Mouse (Mus musculus) stomach, postnatal 0 days (tissue): Measurements from ENCODE around the gene G6pc3. TPM values are rescaled to one million over a fixed set of nuclear protein-coding genes. Genes with fewer than 3 reads are reported as not detected.
A peak's percentile ranks its signal among the peaks of the same experiment; 100 is the strongest.

Experiments
- ATAC-seq: fragments of 200-750 bp; cut with Nextera tagmentation; 2 replicates; pipeline ENCODE4 v1.8.0; 2017; ENCODE audit not compliant: low FRiP score, low TSS enrichment
- DNase-seq: peaks from one replicate; pipeline ENCODE4 v3.0.0-alpha.2; 2016; ENCODE audit warnings: low spot score
- H3K27ac ChIP-seq: fragments of 300-500 bp; sonication (generic); replicated peaks from 2 replicates; pipeline ENCODE4 v1.5.1; 2014; ENCODE audit warnings: mild to moderate bottlenecking, control low read depth
- H3K27me3 ChIP-seq: fragments of 300-500 bp; sonication (generic); 2 replicates; pipeline ENCODE4 v1.6.1; 2014; ENCODE audit warnings: low read length; ENCODE audit not compliant: control insufficient read depth, insufficient read depth
- H3K36me3 ChIP-seq: fragments of 300-500 bp; sonication (generic); 2 replicates; pipeline ENCODE4 v1.6.1; 2014; ENCODE audit warnings: low read length, mixed read lengths; ENCODE audit not compliant: control insufficient read depth, insufficient read depth
- H3K4me1 ChIP-seq: fragments of 300-500 bp; sonication (generic); replicated peaks from 2 replicates; pipeline ENCODE4 v1.6.1; 2014; ENCODE audit warnings: antibody characterized with exemption; ENCODE audit not compliant: control insufficient read depth, insufficient read depth
- H3K4me2 ChIP-seq: fragments of 300-500 bp; sonication (generic); replicated peaks from 2 replicates; pipeline ENCODE4 v1.6.1; 2014; ENCODE audit warnings: low read depth, mild to moderate bottlenecking, control low read depth, moderate library complexity
- H3K4me3 ChIP-seq: fragments of 300-500 bp; sonication (generic); 2 replicates; pipeline ENCODE4 v1.5.1; 2014; ENCODE audit warnings: low read depth, low read length, control low read depth
- H3K9ac ChIP-seq: fragments of 300-500 bp; sonication (generic); 2 replicates; pipeline ENCODE4 v1.6.1; 2014; ENCODE audit warnings: mild to moderate bottlenecking, low read length, control low read depth, mixed read lengths
- H3K9me3 ChIP-seq: fragments of 300-500 bp; sonication (generic); 2 replicates; pipeline ENCODE4 v1.6.1; 2016; ENCODE audit warnings: low read length; ENCODE audit not compliant: control insufficient read depth
- CTCF ChIP-seq: IDR thresholded peaks from 2 replicates; pipeline ENCODE4 v1.5.1; 2016; ENCODE audit warnings: antibody characterized with exemption, low read depth, mild to moderate bottlenecking, moderate library complexity
- EP300 ChIP-seq: optimal IDR thresholded peaks from 2 replicates; pipeline ENCODE3; 2016; ENCODE audit warnings: antibody characterized with exemption
- WGBS: fragments of 180-500 bp; shearing (Covaris S2); extraction: QIAGEN DNeasy Blood & Tissue Kit; methylation state at CpG from one replicate; pipeline ENCODE4 v1.1.7; 2014; 5-methylcytosine and 5-hydroxymethylcytosine counted together
- polyA plus RNA-seq: library from polyadenylated mRNA; unstranded; fragments of >200 nt; fragmentation: Nextera tagmentation; extraction: Ambion mirVana; gene quantifications from 2 replicates; pipeline ENCODE4 v1.2.1, GENCODE M21; 2015

The G6pc3 gene
- polyA plus RNA-seq, 1 experiment from 2014 or later = 19.4 TPM

DNA sequence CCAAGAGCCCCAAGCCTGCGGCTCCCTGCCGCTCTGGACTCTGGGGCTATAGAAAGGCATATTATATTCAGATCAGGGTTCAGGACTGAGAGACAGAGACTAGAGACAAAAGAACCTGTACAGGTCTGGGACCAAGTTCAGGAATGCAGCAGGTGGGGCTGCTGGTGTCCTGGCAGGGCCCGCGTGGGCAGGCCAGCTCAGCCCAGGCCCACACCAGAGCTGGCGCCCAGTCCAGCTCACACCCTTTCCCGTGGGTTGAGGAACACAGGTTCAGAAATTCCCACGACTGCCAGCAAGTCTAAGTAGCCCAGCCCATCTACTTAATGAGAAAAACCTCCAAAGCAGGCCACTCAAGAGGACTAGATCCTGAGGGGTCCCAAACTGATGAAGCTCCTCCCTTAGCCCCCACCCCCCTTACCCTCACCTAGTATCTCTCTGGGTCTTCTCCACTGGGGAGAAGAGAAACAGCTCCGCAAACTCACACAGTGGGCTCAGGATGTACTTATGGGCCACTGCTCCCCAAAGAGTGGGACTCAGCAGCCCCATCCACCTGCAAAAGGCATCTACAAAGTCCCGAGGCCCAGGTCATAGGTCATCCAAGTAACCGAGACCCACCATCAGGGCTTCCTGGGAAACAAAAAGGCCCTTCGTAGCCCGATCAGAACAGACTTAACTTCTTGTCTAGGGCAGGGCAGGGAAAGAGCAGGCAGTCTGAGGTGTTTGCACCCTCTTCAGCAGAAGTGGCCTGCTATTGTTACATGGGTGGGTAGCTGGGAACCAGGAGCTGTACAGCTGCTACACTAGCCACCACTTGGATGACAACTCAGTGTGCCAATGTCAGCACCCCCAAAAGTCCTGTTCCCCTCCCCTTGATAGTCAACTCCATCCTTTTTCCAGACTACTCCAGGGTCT, 36.9 kb downstream of the G6pc3 start:
- ATAC-seq (no peak), DNase-seq (no peak)
- H3K9me3 ChIP-seq = no peaks in the 10 kb centered on the region
- TF ChIP-seq CTCF (no peak), EP300 (no peak)
- H3K27me3 ChIP-seq = no peaks in the 10 kb centered on the region
- H3K4me3 ChIP-seq = no peak overlapping the region
- 0 out of 2 replicates have a peak, but pooled peaks cover 2% of the 10 kb centered on the region for H3K36me3 ChIP-seq
- no peak overlapping the region for H3K4me2 ChIP-seq
- 68% methylated on average over 12 of the region's 12 CpGs for WGBS
- H3K27ac ChIP-seq = no peak overlapping the region; the same call in 1 of the 2 replicates
- H3K4me1 ChIP-seq = peaks cover 18% of the 10 kb centered on the region
- H3K9ac ChIP-seq = peak overlapping the region; percentile 38

DNA sequence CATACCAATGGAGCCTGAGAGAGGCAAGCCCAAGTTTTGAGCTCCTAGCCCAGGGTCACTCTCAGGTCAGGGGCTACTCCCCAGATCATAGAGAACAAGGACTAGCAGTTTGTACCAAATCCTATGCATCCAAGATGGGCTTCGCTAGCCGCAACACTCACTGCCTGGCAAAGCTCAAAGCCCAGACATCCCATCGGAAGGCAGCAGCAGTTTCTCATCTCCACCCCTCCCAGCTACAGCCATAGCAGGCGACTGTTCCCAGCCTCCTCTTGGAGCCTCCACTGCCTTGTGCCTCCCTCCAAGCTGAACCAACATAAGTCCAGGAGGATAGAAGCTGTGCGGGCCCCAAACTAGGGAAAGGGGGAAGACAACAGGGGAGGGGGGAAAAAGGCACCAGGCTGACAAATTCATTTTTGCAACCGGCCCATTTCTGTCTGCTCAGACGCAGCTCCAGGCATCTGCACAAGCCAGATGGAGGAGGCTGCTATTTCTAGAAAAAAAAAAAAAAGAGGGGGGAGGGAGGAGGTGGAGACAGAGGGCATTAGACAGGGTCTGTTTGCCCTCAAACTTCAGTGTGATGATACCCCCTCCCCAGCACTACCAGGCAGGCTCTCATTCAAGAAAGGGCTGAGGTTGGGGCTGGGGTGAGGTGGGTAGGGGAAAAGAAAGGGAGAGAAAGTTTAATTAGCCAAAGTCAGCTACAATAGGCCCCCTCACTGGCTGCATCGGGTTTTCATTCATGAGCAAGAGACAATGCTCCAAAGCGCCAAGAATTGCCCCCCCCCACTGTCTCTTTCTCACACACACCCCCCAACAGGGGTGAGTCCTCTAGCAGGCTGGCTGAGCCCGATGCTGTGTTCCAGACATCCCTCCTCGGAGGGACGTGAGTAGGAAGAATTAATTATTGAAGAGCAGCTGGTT, 38.1 kb downstream of the G6pc3 start:
- WGBS = 28% methylated on average over 12 of the region's 12 CpGs
- no peak for DNase-seq
- H3K27ac ChIP-seq = 0 out of 2 replicates have a peak overlapping the region, but pooled peaks have one; percentile 35

GRCm38 (mm10) chr11:102228191-102228545, 38.7 kb downstream of the G6pc3 start:
- ATAC-seq = no peak
- peaks cover 16% of the 10 kb centered on the region for H3K4me1 ChIP-seq
- H3K27ac ChIP-seq = 0 out of 2 replicates have a peak overlapping the region, but pooled peaks have one; percentile 3
- H3K36me3 ChIP-seq = no peaks in the 10 kb centered on the region
- 34% methylated on average over 9 of the region's 9 CpGs for WGBS
- no peaks in the 10 kb centered on the region for H3K27me3 ChIP-seq
- no peak for DNase-seq
- H3K9me3 ChIP-seq = no peaks in the 10 kb centered on the region
- H3K9ac ChIP-seq = peak overlapping the region; percentile 95; the same call in 1 of the 2 replicates
- H3K4me3 ChIP-seq = peak overlapping the region; percentile 93
- TF ChIP-seq CTCF (no peak), EP300 (no peak)
- peak overlapping the region; percentile 86 for H3K4me2 ChIP-seq

More for the DNA sequence above, 38.1 kb downstream of the G6pc3 start:
- H3K4me2 ChIP-seq = peak overlapping the region; percentile 86
- no peak for TF ChIP-seq EP300
- TF ChIP-seq CTCF = no peak
- peak overlapping the region; percentile 43; the same call in 1 of the 2 replicates for H3K9ac ChIP-seq
- H3K36me3 ChIP-seq = no peaks in the 10 kb centered on the region
- no peaks in the 10 kb centered on the region for H3K27me3 ChIP-seq
- peaks cover 16% of the 10 kb centered on the region for H3K4me1 ChIP-seq
- no peaks in the 10 kb centered on the region for H3K9me3 ChIP-seq
- ATAC-seq = no peak
- H3K4me3 ChIP-seq = peak overlapping the region; percentile 93

DNA sequence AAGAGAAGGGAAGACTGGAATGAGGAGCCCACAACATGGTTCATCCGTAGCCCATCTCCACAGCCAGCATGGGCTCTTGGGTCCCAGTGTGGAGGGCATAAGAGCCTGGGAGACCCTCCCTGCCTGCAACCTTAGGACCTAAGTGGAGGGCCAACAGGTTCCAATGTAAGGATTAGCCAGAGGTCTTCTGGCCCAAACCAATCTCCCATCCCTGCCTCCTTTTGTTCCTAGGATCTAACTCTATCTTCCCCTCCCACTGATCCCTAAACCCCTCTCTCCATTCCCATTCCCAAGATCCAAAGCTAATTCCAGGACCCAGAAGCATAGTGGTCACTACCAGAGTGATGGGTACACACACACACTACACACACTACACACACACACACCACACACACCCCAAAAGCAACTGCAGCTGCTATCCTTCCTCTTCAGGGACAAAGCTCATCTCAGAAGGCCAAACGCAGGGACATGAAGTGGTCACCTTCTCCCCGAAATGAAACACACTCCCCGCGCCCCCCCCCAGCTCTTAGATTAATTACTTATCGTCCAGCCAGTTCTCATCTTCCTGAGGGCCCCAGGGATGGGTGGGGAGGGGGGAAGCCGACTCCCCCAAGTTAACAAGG, 39.3 kb downstream of the G6pc3 start:
- no peaks in the 10 kb centered on the region for H3K36me3 ChIP-seq
- DNase-seq (no peak), ATAC-seq (no peak)
- H3K27me3 ChIP-seq = no peaks in the 10 kb centered on the region
- peaks cover 16% of the 10 kb centered on the region for H3K4me1 ChIP-seq
- H3K9ac ChIP-seq = peak overlapping the region; percentile 95
- H3K27ac ChIP-seq = peak overlapping the region; percentile 3; the same call in 1 of the 2 replicates
- 15% methylated on average over 7 of the region's 7 CpGs for WGBS
- peak overlapping the region; percentile 86 for H3K4me2 ChIP-seq
- H3K4me3 ChIP-seq = peak overlapping the region; percentile 93
- no peak for TF ChIP-seq CTCF
- no peak for TF ChIP-seq EP300
- H3K9me3 ChIP-seq = no peaks in the 10 kb centered on the region

DNA sequence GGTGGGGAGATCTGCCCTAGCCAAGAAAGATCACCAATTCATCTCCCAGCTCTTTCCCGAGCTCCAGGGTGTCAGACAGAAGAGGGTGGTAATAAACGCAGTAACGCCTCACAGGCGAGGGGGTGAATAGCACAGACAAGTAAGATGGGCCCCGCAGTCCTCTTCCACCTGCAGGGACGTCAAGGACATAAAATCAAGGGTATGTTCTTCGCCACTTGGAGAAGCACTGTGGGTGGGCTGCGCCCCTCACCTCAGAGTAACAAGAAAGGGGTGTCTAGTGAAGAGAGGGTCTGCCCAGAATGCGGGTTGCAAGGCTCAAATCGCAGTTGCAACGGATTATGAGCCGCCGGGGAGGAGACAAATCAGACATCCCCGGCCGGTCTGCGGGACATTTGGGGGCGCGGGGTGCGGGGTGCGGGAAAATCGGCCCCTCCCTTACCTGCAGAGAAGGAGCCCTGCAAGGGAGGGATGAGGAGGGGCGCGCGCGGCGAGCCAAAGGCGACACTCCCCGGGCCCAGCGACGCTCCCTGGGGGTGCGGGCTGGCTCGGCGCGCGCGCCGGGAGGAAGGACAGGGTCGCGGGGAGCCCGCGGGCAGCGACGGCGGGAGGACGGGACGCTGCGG, 40.0 kb downstream of the G6pc3 start:
- DNase-seq (no peak), ATAC-seq (peak; percentile 25)
- under 1% methylated on average over 35 of the region's 47 CpGs for WGBS
- peak overlapping the region; percentile 95 for H3K9ac ChIP-seq
- H3K4me3 ChIP-seq = peak overlapping the region; percentile 93
- peak overlapping the region; percentile 91 for H3K27ac ChIP-seq
- TF ChIP-seq EP300 (no peak), CTCF (no peak)
- no peaks in the 10 kb centered on the region for H3K36me3 ChIP-seq
- peaks cover 16% of the 10 kb centered on the region for H3K4me1 ChIP-seq
- H3K9me3 ChIP-seq = no peaks in the 10 kb centered on the region
- H3K27me3 ChIP-seq = no peaks in the 10 kb centered on the region
- peak overlapping the region; percentile 86 for H3K4me2 ChIP-seq
